Comparison of ENCODE assay signal across 8 mouse cellular contexts in genomic region chr12:21472487-21472886, GRCm38 (mm10). TPM values are rescaled to one million over a fixed set of nuclear protein-coding genes. Genes with fewer than 3 reads are reported as not detected.
A peak's percentile ranks its signal among the peaks of the same experiment; 100 is the strongest.
DNase-seq lines count a peak whose midpoint lies in the region.

No protein-coding gene starts in this region.

- intact Hi-C loops in gastrocnemius, postnatal 14 days (cut with DNase I; ENCODE audit: low total_unique reads), result no loop called here

- peak; percentile 18 to 30 for DNase-seq in layer of hippocampus, postnatal 10 days (ENCODE audit: low spot score in 2 of 2)
- no peak for DNase-seq in layer of hippocampus, adult 18-20 months (ENCODE audit: low spot score in 2 of 2)
- peak; percentile 54 for DNase-seq in ZHBTc4 (ENCODE audit: low read depth, low spot score)
- peak; percentile 73 for DNase-seq in gastrocnemius, postnatal 14 days
- peak; percentile 11 for DNase-seq in kidney, postnatal 14 days
- DNase-seq in retina, embryonic 14.5 days (ENCODE audit: low spot score), result peak; percentile 26
- no peak for DNase-seq in spleen, postnatal 4 days (ENCODE audit: low spot score in 2 of 2)
- DNase-seq in thymus, postnatal 36 days, result no peak

RNA-seq across cellular contexts. Expression of gene Ywhaq, which starts 55.0 kb away (rescaled TPM):
- total RNA-seq in layer of hippocampus, postnatal 10 days (2021), result 100 to 1,000 TPM; 644 to 671 TPM
- total RNA-seq in layer of hippocampus, adult 18-20 months (2021), result 100 to 1,000 TPM; 452 to 454 TPM
- 10 to 100 TPM; 46.3 to 61.9 TPM for total RNA-seq in gastrocnemius, postnatal 14 days (2021)

Comparison
In these comparisons a context has a peak if more than half of its experiments do, and no peak if none do; other contexts are left out.
1. DNase-seq: peak in layer of hippocampus, postnatal 10 days (2 of 2), ZHBTc4 (single experiment), gastrocnemius, postnatal 14 days (single experiment), kidney, postnatal 14 days (single experiment) and retina, embryonic 14.5 days (single experiment); none in layer of hippocampus, adult 18-20 months (0 of 2), spleen, postnatal 4 days (0 of 2) and thymus, postnatal 36 days (0 of 2).
2. RNA of gene Ywhaq, which starts 55.0 kb away (total RNA-seq): 644 to 671 TPM in layer of hippocampus, postnatal 10 days and 452 to 454 TPM in layer of hippocampus, adult 18-20 months; 46.3 to 61.9 TPM in gastrocnemius, postnatal 14 days; every median in the first group is over 4 times any median in the second.